In the genomic region with DNA sequence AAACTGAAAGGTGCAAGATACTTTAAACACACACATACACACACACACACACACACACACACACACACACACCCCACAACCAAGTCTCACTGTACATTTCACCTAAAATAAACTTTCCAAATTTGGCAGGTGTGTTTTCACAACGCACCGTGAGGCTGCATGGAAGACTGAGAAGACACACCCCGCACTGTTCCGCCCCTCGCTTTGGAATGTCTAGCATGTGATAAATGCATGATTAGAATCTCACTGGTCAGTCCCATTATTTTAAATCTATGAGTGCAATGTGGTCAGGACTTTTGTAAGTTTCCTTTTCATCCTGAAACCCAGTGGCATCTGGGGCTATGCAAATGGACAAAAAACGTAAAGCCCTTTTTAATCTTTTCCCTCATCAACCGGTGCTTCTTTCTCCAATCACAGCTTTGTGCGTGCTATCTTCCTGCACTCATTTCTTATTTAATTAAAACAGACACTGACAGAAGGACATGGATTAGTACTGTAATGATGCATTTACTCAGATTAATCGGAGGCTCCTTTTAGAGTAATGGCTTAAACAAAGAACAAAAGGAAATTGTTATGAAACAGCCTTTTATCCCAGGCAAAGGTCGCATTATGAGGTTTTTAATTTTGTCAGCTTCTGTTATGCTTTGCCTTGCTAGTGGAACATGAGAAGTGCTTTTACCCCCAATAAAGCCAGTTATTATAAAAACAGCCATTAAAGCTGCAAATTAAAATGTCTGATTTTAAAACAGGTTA, we compare ENCODE assay signal across 10 mouse cellular contexts.
DNase-seq lines count a peak whose midpoint lies in the region; ATAC-seq and TF ChIP-seq lines count a peak whose summit lies in the region.
"Had no signal": no experiment of that assay in that cellular context is flagged by ENCODE, and none has a peak within 500 bp of the region (broad histone marks: within the 10 kb centered on the region; RNA-seq: fewer than 3 reads in every experiment).

No protein-coding gene starts in this region.

- no peak for ATAC-seq in heart, embryonic 12.5 days (ENCODE audit: insufficient number of reproducible peaks, low FRiP score)
- no peak for ATAC-seq in hindbrain, embryonic 15.5 days (ENCODE audit: low FRiP score, low read depth)
- no peak; the same call in 1 of the 2 replicates for ATAC-seq in lung, postnatal 0 days
- no peak for ATAC-seq in liver, postnatal 0 days

- no peak overlapping the region for H3K4me3 ChIP-seq in heart, embryonic 12.5 days
- no peak overlapping the region for H3K4me3 ChIP-seq in heart, adult 2 months
- no peak overlapping the region for H3K4me3 ChIP-seq in hindbrain, embryonic 15.5 days
- no peak overlapping the region for H3K4me3 ChIP-seq in lung, postnatal 0 days (ENCODE audit: low read depth, low read length)
- no peak overlapping the region for H3K4me3 ChIP-seq in liver, postnatal 0 days (ENCODE audit: low read depth, low read length)

- 49% methylated on average over 10 of the region's 10 CpGs for WGBS in heart, embryonic 12.5 days
- 66% methylated on average over 10 of the region's 10 CpGs for WGBS in heart, adult 2 months
- 19% methylated on average over 10 of the region's 10 CpGs for WGBS in hindbrain, embryonic 15.5 days
- 33% methylated on average over 10 of the region's 10 CpGs for WGBS in lung, postnatal 0 days
- 68% methylated on average over 10 of the region's 10 CpGs for WGBS in liver, postnatal 0 days (ENCODE audit: insufficient replicate concordance)

- peaks cover 25% of the 10 kb centered on the region for H3K4me1 ChIP-seq in heart, embryonic 12.5 days (replicated peaks)
- peaks cover 1% of the 10 kb centered on the region; the same call in 1 of the 2 replicates for H3K4me1 ChIP-seq in heart, adult 2 months (ENCODE audit: control insufficient read depth, insufficient read depth, low read length)
- peaks cover 30% of the 10 kb centered on the region for H3K4me1 ChIP-seq in hindbrain, embryonic 15.5 days (replicated peaks)
- H3K4me1 ChIP-seq in lung, postnatal 0 days (ENCODE audit: insufficient read depth, low read depth, low read length): peaks cover 6% of the 10 kb centered on the region; the same call in 1 of the 2 replicates
- peaks cover 11% of the 10 kb centered on the region for H3K4me1 ChIP-seq in liver, postnatal 0 days (ENCODE audit: insufficient read depth)

- H3K9ac ChIP-seq in heart, embryonic 12.5 days: no peak overlapping the region
- H3K9ac ChIP-seq in heart, adult 2 months (ENCODE audit: low read depth, low read length): no peak overlapping the region
- H3K9ac ChIP-seq in hindbrain, embryonic 15.5 days: no peak overlapping the region
- no peak overlapping the region for H3K9ac ChIP-seq in lung, postnatal 0 days (replicated peaks; ENCODE audit: low read depth)
- no peak overlapping the region for H3K9ac ChIP-seq in liver, postnatal 0 days (replicated peaks)

- no peaks in the 10 kb centered on the region for H3K36me3 ChIP-seq in heart, embryonic 12.5 days
- no peaks in the 10 kb centered on the region for H3K36me3 ChIP-seq in heart, adult 2 months (ENCODE audit: control insufficient read depth, insufficient read depth, low read length)
- no peaks in the 10 kb centered on the region for H3K36me3 ChIP-seq in hindbrain, embryonic 15.5 days
- H3K36me3 ChIP-seq in lung, postnatal 0 days (ENCODE audit: insufficient read depth, low read length): no peaks in the 10 kb centered on the region
- no peaks in the 10 kb centered on the region for H3K36me3 ChIP-seq in liver, postnatal 0 days (replicated peaks; ENCODE audit: insufficient read depth, low read length)

- no peaks in the 10 kb centered on the region for H3K9me3 ChIP-seq in heart, embryonic 12.5 days (replicated peaks)
- H3K9me3 ChIP-seq in hindbrain, embryonic 15.5 days: no peaks in the 10 kb centered on the region
- no peaks in the 10 kb centered on the region for H3K9me3 ChIP-seq in lung, postnatal 0 days (ENCODE audit: low read length)
- H3K9me3 ChIP-seq in liver, postnatal 0 days (ENCODE audit: low read length): no peaks in the 10 kb centered on the region

- no peaks in the 10 kb centered on the region for H3K79me2 ChIP-seq in heart, adult 2 months (replicated peaks; ENCODE audit: control insufficient read depth, insufficient read depth, low read length)

- no peak overlapping the region for H3K27ac ChIP-seq in heart, embryonic 12.5 days (ENCODE audit: poor library complexity, severe bottlenecking)
- no peak overlapping the region for H3K27ac ChIP-seq in heart, adult 2 months
- no peak overlapping the region for H3K27ac ChIP-seq in hindbrain, embryonic 15.5 days (replicated peaks)
- H3K27ac ChIP-seq in lung, postnatal 0 days (ENCODE audit: low read length): no peak overlapping the region
- no peak overlapping the region for H3K27ac ChIP-seq in liver, postnatal 0 days (ENCODE audit: low read depth)
- H3K27ac ChIP-seq: macrophage had no signal

- no peak for TF ChIP-seq POLR2A in heart, adult 2 months (IDR thresholded peaks at IDR 0.05; ENCODE audit: insufficient read depth, low read depth, low read length)

- intact Hi-C loops in heart, adult 2 months (cut with DNase I): no loop called here
- intact Hi-C loops in left cerebral cortex, postnatal 36 days (cut with DNase I): no loop called here

- TF ChIP-seq CTCF in heart, adult 2 months (IDR thresholded peaks at IDR 0.05): no peak
- no peak for TF ChIP-seq CTCF in lung, postnatal 0 days (IDR thresholded peaks at IDR 0.05)
- TF ChIP-seq CTCF in liver, postnatal 0 days (IDR thresholded peaks at IDR 0.05; ENCODE audit: low read depth): no peak

- no peaks in the 10 kb centered on the region for H3K27me3 ChIP-seq in heart, embryonic 12.5 days (replicated peaks)
- no peaks in the 10 kb centered on the region for H3K27me3 ChIP-seq in heart, adult 2 months (ENCODE audit: control insufficient read depth, insufficient read depth, low read length)
- H3K27me3 ChIP-seq in hindbrain, embryonic 15.5 days: no peaks in the 10 kb centered on the region
- no peaks in the 10 kb centered on the region for H3K27me3 ChIP-seq in lung, postnatal 0 days (replicated peaks; ENCODE audit: insufficient read depth, low read length)
- no peaks in the 10 kb centered on the region for H3K27me3 ChIP-seq in liver, postnatal 0 days (ENCODE audit: insufficient read depth, low read length)

- H3K4me2 ChIP-seq in heart, embryonic 12.5 days: peak overlapping the region; percentile 32; the same call in 1 of the 2 replicates
- peak overlapping the region; percentile 10; the same call in 1 of the 2 replicates for H3K4me2 ChIP-seq in hindbrain, embryonic 15.5 days
- H3K4me2 ChIP-seq in lung, postnatal 0 days (replicated peaks; ENCODE audit: low read depth, low read length): peak overlapping the region; percentile 28
- H3K4me2 ChIP-seq in liver, postnatal 0 days (ENCODE audit: low read depth, low read length): no peak overlapping the region

- no peak for TF ChIP-seq EP300 in heart, adult 2 months (IDR thresholded peaks at IDR 0.05; ENCODE audit: insufficient read depth, low read depth, low read length)
- 0 out of 2 replicates have a peak, but pooled peaks have one; percentile 14 for TF ChIP-seq EP300 in lung, postnatal 0 days (IDR thresholded peaks at IDR 0.05)
- no peak for TF ChIP-seq EP300 in liver, postnatal 0 days (IDR thresholded peaks at IDR 0.05; ENCODE audit: low read depth)

- DNase-seq in heart, adult 2 months: no peak
- DNase-seq in ES-CJ7 (ENCODE audit: low read depth, low spot score): peak; percentile 11
- peak; percentile 16 for DNase-seq in lung, postnatal 0 days (ENCODE audit: low spot score)
- no peak for DNase-seq in spleen, postnatal 10 days (ENCODE audit: low spot score in 2 of 2)
- DNase-seq in liver, postnatal 0 days: no peak
- DNase-seq in left cerebral cortex, postnatal 36 days (ENCODE audit: low spot score in 2 of 2): no peak
- DNase-seq: cerebellum, postnatal 25 days had no signal

Comparison
In these comparisons a context has a peak if more than half of its experiments do, and no peak if none do; other contexts are left out.
1. DNase-seq: peak in ES-CJ7 (single experiment) and lung, postnatal 0 days (single experiment); none in heart, adult 2 months (0 of 2), spleen, postnatal 10 days (0 of 2), liver, postnatal 0 days (single experiment) and left cerebral cortex, postnatal 36 days (0 of 2).